In genomic region chr19:10061624-10062023, GRCm38 (mm10) we compare ENCODE assay signal across 21 mouse cellular contexts. TPM values are rescaled to one million over a fixed set of nuclear protein-coding genes. Genes with fewer than 3 reads are reported as not detected.
A peak's percentile ranks its signal among the peaks of the same experiment; 100 is the strongest.
DNase-seq lines count a peak whose midpoint lies in the region; ATAC-seq and TF ChIP-seq lines count a peak whose summit lies in the region.
"Had no signal": no experiment of that assay in that cellular context is flagged by ENCODE, and none has a peak within 500 bp of the region (broad histone marks: within the 10 kb centered on the region; RNA-seq: fewer than 3 reads in every experiment).

No protein-coding gene starts in this region.

- no peak overlapping the region for H3K4me3 ChIP-seq in layer of hippocampus, adult 2 months
- H3K4me3 ChIP-seq in intestine, embryonic 15.5 days (replicated peaks): no peak overlapping the region
- H3K4me3 ChIP-seq in intestine, postnatal 0 days (ENCODE audit: low read depth, low read length): no peak overlapping the region
- no peak overlapping the region for H3K4me3 ChIP-seq in midbrain, embryonic 14.5 days (replicated peaks; ENCODE audit: low read depth, low read length)
- H3K4me3 ChIP-seq: embryonic facial prominence, embryonic 13.5 days; gastrocnemius, adult 2 months; heart, embryonic 15.5 days; left cerebral cortex, adult 2 months; neural tube, embryonic 13.5 days had no signal

- H3K9ac ChIP-seq in intestine, embryonic 15.5 days: no peak overlapping the region
- no peak overlapping the region for H3K9ac ChIP-seq in intestine, postnatal 0 days (ENCODE audit: low read depth, low read length)
- no peak overlapping the region for H3K9ac ChIP-seq in midbrain, embryonic 14.5 days (replicated peaks; ENCODE audit: low read length)
- H3K9ac ChIP-seq: embryonic facial prominence, embryonic 13.5 days; heart, embryonic 15.5 days; neural tube, embryonic 13.5 days had no signal

- H3K27ac ChIP-seq in layer of hippocampus, adult 2 months: peak overlapping the region; percentile 65; the same call in 1 of the 2 replicates
- H3K27ac ChIP-seq in intestine, embryonic 15.5 days: peak overlapping the region; percentile 79
- H3K27ac ChIP-seq in intestine, postnatal 0 days (ENCODE audit: low read depth, low read length): peak overlapping the region; percentile 85
- 0 out of 2 replicates have a peak overlapping the region, but pooled peaks have one; percentile 10 for H3K27ac ChIP-seq in midbrain, embryonic 14.5 days (replicated peaks; ENCODE audit: low read depth, low read length)
- H3K27ac ChIP-seq: embryonic facial prominence, embryonic 13.5 days; gastrocnemius, adult 2 months; heart, embryonic 15.5 days; left cerebral cortex, adult 2 months; macrophage had no signal

- no peak for DNase-seq in layer of hippocampus, adult 2 months (ENCODE audit: low spot score in 2 of 2)
- no peak for DNase-seq in layer of hippocampus, adult 18-20 months (ENCODE audit: low spot score in 2 of 2)
- no peak for DNase-seq in midbrain, embryonic 14.5 days
- no peak for DNase-seq in kidney, postnatal 4 days
- DNase-seq in left cerebral cortex, adult 8-10 months (ENCODE audit: low spot score in 2 of 2): no peak
- DNase-seq: adrenal gland, adult 2 months; cerebellum, adult 9-11 months; gastrocnemius, adult 2 months; heart, postnatal 4 days; kidney, adult 8-10 months; kidney, postnatal 14 days; layer of hippocampus, adult 9-11 months; lung, adult 18-20 months; right cerebral cortex, adult 18-20 months had no signal

- ATAC-seq in intestine, embryonic 15.5 days: no peak
- ATAC-seq in intestine, postnatal 0 days: no peak
- no peak for ATAC-seq in midbrain, embryonic 14.5 days (ENCODE audit: low FRiP score, low TSS enrichment)

- H3K4me2 ChIP-seq in intestine, embryonic 15.5 days (replicated peaks): 0 out of 2 replicates have a peak overlapping the region, but pooled peaks have one; percentile 22
- H3K4me2 ChIP-seq in intestine, postnatal 0 days (replicated peaks; ENCODE audit: low read depth): no peak overlapping the region
- no peak overlapping the region for H3K4me2 ChIP-seq in midbrain, embryonic 14.5 days (ENCODE audit: low read length)
- H3K4me2 ChIP-seq: embryonic facial prominence, embryonic 13.5 days; heart, embryonic 15.5 days; neural tube, embryonic 13.5 days had no signal

- H3K27me3 ChIP-seq in intestine, embryonic 15.5 days (replicated peaks): no peaks in the 10 kb centered on the region
- H3K27me3 ChIP-seq in intestine, postnatal 0 days (replicated peaks; ENCODE audit: control insufficient read depth, insufficient read depth, low read length): no peaks in the 10 kb centered on the region
- H3K27me3 ChIP-seq in midbrain, embryonic 14.5 days (ENCODE audit: control insufficient read depth, insufficient read depth, low read length): no peaks in the 10 kb centered on the region
- H3K27me3 ChIP-seq: embryonic facial prominence, embryonic 13.5 days; heart, embryonic 15.5 days; neural tube, embryonic 13.5 days had no signal

- WGBS in intestine, embryonic 15.5 days: 97% methylated on average over 2 of the region's 2 CpGs
- WGBS in intestine, postnatal 0 days: 90% methylated on average over 2 of the region's 2 CpGs
- 92% methylated on average over 2 of the region's 2 CpGs for WGBS in midbrain, embryonic 14.5 days

- no peak for TF ChIP-seq CTCF in layer of hippocampus, adult 2 months (conservative IDR thresholded peaks at IDR 0.05)
- TF ChIP-seq CTCF in intestine, postnatal 0 days (IDR thresholded peaks at IDR 0.05; ENCODE audit: low read depth): no peak

- H3K4me1 ChIP-seq in intestine, embryonic 15.5 days (replicated peaks): peaks cover 22% of the 10 kb centered on the region
- peaks cover 11% of the 10 kb centered on the region for H3K4me1 ChIP-seq in intestine, postnatal 0 days (replicated peaks; ENCODE audit: control insufficient read depth, insufficient read depth, low read length)
- no peaks in the 10 kb centered on the region for H3K4me1 ChIP-seq in midbrain, embryonic 14.5 days (ENCODE audit: control insufficient read depth, insufficient read depth, low read length)
- H3K4me1 ChIP-seq: embryonic facial prominence, embryonic 13.5 days had no signal

- H3K36me3 ChIP-seq in intestine, embryonic 15.5 days: peaks cover 41% of the 10 kb centered on the region
- H3K36me3 ChIP-seq in intestine, postnatal 0 days (ENCODE audit: control insufficient read depth, insufficient read depth): peaks cover 50% of the 10 kb centered on the region
- H3K36me3 ChIP-seq in midbrain, embryonic 14.5 days (ENCODE audit: control insufficient read depth, insufficient read depth, low read length): peaks cover 54% of the 10 kb centered on the region

- no peaks in the 10 kb centered on the region for H3K9me3 ChIP-seq in intestine, embryonic 15.5 days
- H3K9me3 ChIP-seq in intestine, postnatal 0 days (ENCODE audit: control insufficient read depth): no peaks in the 10 kb centered on the region
- H3K9me3 ChIP-seq in midbrain, embryonic 14.5 days (ENCODE audit: control insufficient read depth, low read length): no peaks in the 10 kb centered on the region
- H3K9me3 ChIP-seq: embryonic facial prominence, embryonic 13.5 days; heart, embryonic 15.5 days; neural tube, embryonic 13.5 days had no signal

RNA-seq across cellular contexts. Expression of gene Fads3, which starts 20.3 kb away (rescaled TPM):
- total RNA-seq in layer of hippocampus, adult 2 months (2021): 10 to 100 TPM; 25.0 to 25.6 TPM
- 10 to 100 TPM; 22.9 to 25.2 TPM for total RNA-seq in layer of hippocampus, adult 18-20 months (2021)
- 15.1 and 16.3 TPM in 2 replicates for polyA plus RNA-seq in intestine, embryonic 15.5 days (2015; fragmentation: Nextera tagmentation; extraction: Ambion mirVana)
- polyA plus RNA-seq in intestine, postnatal 0 days (2015; fragmentation: Nextera tagmentation; extraction: Ambion mirVana): 4.7 and 4.8 TPM in 2 replicates
- 15.4 and 17.8 TPM in 2 replicates for polyA plus RNA-seq in midbrain, embryonic 14.5 days (2014; fragmentation: Nextera tagmentation; extraction: Ambion mirVana)
- total RNA-seq in left cerebral cortex, adult 8-10 months (2022): 10 to 100 TPM; 25.9 to 28.5 (median 27.1) TPM

RNA-seq across cellular contexts. Expression of gene Fads2, which starts 39.9 kb away (rescaled TPM):
- total RNA-seq in layer of hippocampus, adult 2 months (2021): 100 to 1,000 TPM; 147 to 152 TPM
- total RNA-seq in layer of hippocampus, adult 18-20 months (2021): 100 to 1,000 TPM; 140 to 145 TPM
- 194 and 205 TPM in 2 replicates for polyA plus RNA-seq in intestine, embryonic 15.5 days (2015; fragmentation: Nextera tagmentation; extraction: Ambion mirVana)
- 46.8 and 54.2 TPM in 2 replicates for polyA plus RNA-seq in intestine, postnatal 0 days (2015; fragmentation: Nextera tagmentation; extraction: Ambion mirVana)
- 67.3 and 114 TPM in 2 replicates for polyA plus RNA-seq in midbrain, embryonic 14.5 days (2014; fragmentation: Nextera tagmentation; extraction: Ambion mirVana)
- 100 to 1,000 TPM; 123 to 134 (median 128) TPM for total RNA-seq in left cerebral cortex, adult 8-10 months (2022)

Comparison
In these comparisons a context has a peak if more than half of its experiments do, and no peak if none do; other contexts are left out.
1. H3K27ac ChIP-seq: peak in every context shown above with its lines; median percentile 85 in intestine, postnatal 0 days; 79 in intestine, embryonic 15.5 days; 65 in layer of hippocampus, adult 2 months; 10 in midbrain, embryonic 14.5 days.